Mouse (Mus musculus) kidney, adult 2 months (tissue): Measurements from ENCODE around the gene Rbfox3. TPM values are rescaled to one million over a fixed set of nuclear protein-coding genes. Genes with fewer than 3 reads are reported as not detected.

Experiments used
- DNase-seq: peaks from one replicate; pipeline ENCODE4 v3.0.0; 2021
- H3K27ac ChIP-seq: fragments of 200-500 bp; 2 replicates; pipeline ENCODE4 v1.5.1; 2012; ENCODE audit warnings: low read depth, low read length, control low read depth, inconsistent platforms; ENCODE audit not compliant: insufficient read depth
- H3K27me3 ChIP-seq: fragments of 200-500 bp; replicated peaks from 2 replicates; pipeline ENCODE4 v1.6.1; 2012; ENCODE audit warnings: mild to moderate bottlenecking, moderate library complexity, low read length, inconsistent platforms; ENCODE audit not compliant: control insufficient read depth, insufficient read depth
- H3K36me3 ChIP-seq: fragments of 200-500 bp; 2 replicates; pipeline ENCODE4 v1.6.1; 2012; ENCODE audit warnings: mild to moderate bottlenecking, moderate library complexity, low read length, inconsistent platforms; ENCODE audit not compliant: control insufficient read depth, insufficient read depth
- H3K4me1 ChIP-seq: fragments of 200-500 bp; 2 replicates; pipeline ENCODE4 v1.6.1; 2011; ENCODE audit warnings: low read length; ENCODE audit not compliant: control insufficient read depth, insufficient read depth
- H3K4me3 ChIP-seq: fragments of 200-500 bp; 2 replicates; pipeline ENCODE4 v1.5.1; 2011; ENCODE audit warnings: mild to moderate bottlenecking, low read depth, low read length, control low read depth; ENCODE audit not compliant: insufficient read depth
- CTCF ChIP-seq: fragments of 200-500 bp; conservative IDR thresholded peaks from 2 replicates; pipeline ENCODE4 v1.5.1; 2011; ENCODE audit warnings: low read depth, mild to moderate bottlenecking, control low read depth, low read length, moderate library complexity, mixed read lengths; ENCODE audit not compliant: insufficient read depth, insufficient read length
- POLR2A ChIP-seq: fragments of 200-500 bp; IDR thresholded peaks from one replicate; pipeline ENCODE4 v1.6.1; 2011; ENCODE audit warnings: low read depth, low read length, control low read depth
- WGBS: fragments of 180-500 bp; shearing (Covaris S2); methylation state at CpG from one replicate; pipeline ENCODE4 v1.1.7; 2018; 5-methylcytosine and 5-hydroxymethylcytosine counted together
- polyA plus RNA-seq: library from polyadenylated mRNA; depleted of rRNA; stranded (reverse); fragments of >200 nt; gene quantifications from 2 replicates; pipeline ENCODE4 v1.2.3, GENCODE M21; 2012

Rbfox3 gene
- polyA plus RNA-seq, 1 experiment = 0.27 TPM

DNA sequence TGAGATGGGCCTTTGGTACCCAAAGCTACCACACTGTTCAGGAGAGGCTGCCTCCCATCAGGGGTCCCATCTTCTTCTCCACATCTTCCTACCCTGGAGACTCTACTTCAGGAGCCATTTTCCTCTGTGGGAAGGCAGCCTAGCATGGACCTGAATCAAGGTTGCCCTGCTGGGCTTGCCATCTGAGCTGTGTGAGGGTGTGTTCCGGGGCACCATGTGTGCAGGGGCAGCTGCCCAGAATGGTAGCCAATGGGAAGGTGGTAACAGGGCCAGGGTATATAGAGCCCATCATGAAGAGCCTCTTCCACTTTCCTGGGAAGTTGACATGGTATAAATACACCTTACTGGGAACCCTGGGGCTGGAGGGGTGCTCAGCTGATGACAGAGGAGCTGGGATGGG is 281.7 kb downstream of the Rbfox3 start:
- DNase-seq = no peak
- no peak overlapping the region for H3K4me3 ChIP-seq
- H3K27me3 ChIP-seq = no peaks in the 10 kb centered on the region
- 84% methylated on average over 1 of the region's 1 CpGs for WGBS
- TF ChIP-seq POLR2A = no peak
- no peak for TF ChIP-seq CTCF
- no peaks in the 10 kb centered on the region for H3K4me1 ChIP-seq
- H3K27ac ChIP-seq = no peak overlapping the region
- H3K36me3 ChIP-seq = no peaks in the 10 kb centered on the region

- WGBS = 37% methylated on average over 5 of the region's 5 CpGs
- DNase-seq = no peak
- Histone ChIP-seq H3K27ac (no peak overlapping the region), H3K36me3 (no peaks in the 10 kb centered on the region), H3K27me3 (no peaks in the 10 kb centered on the region), H3K4me3 (no peak overlapping the region), H3K4me1 (no peaks in the 10 kb centered on the region)
- TF ChIP-seq POLR2A (no peak), CTCF (no peak)
Observed at GRCm38 (mm10) chr11:118627541-118627940, 283.9 kb downstream of the Rbfox3 start.

DNA sequence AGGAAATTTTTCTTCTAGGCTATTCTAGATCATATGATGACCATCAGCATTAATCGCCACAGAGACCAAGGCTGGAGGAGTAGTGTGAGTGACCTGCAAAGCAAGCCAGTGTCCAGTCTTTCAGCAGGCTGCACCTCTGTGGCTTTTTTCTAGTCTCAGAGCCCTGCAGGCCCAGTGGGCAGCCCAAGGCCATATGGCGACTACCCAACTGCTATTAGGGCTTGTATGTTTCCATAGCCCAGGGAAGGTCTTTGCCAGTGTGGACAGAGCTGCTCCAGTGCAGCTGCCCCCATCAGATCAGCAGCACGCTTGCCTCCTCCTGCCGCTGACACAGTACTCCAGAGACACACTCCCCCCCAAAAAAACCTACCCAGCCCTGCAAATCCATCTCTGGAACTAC is 290.5 kb downstream of the Rbfox3 start:
- no peak for DNase-seq
- H3K4me1 ChIP-seq = no peaks in the 10 kb centered on the region

DNA sequence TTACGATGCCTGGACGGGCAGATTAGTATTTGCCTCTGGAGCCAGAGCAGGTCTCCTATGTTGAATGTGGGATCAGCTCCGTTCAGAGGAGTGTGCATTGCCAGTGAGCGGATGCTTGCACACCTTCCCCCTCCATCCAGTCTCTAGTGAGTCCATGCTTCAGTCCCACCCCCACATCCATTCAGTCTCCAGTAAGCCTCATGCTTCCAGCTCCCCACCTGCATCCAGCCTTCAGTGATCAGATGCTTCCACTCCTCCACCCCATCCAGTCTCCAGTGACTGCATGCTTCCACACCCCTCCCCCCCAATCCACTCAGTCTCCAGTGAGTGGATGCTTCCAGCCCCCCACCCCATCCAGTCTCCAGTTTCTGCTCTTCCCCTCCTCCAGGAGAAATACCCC is 297.3 kb downstream of the Rbfox3 start:
- DNase-seq = no peak
- TF ChIP-seq CTCF (no peak), POLR2A (no peak)
- Histone ChIP-seq H3K4me1 (no peaks in the 10 kb centered on the region), H3K27ac (no peak overlapping the region), H3K4me3 (no peak overlapping the region), H3K36me3 (no peaks in the 10 kb centered on the region), H3K27me3 (no peaks in the 10 kb centered on the region)
- WGBS = 85% methylated on average over 4 of the region's 4 CpGs

More for the DNA sequence above, 290.5 kb downstream of the Rbfox3 start:
- H3K36me3 ChIP-seq = no peaks in the 10 kb centered on the region
- H3K27ac ChIP-seq = no peak overlapping the region
- no peaks in the 10 kb centered on the region for H3K27me3 ChIP-seq
- WGBS = 73% methylated on average over 4 of the region's 4 CpGs
- TF ChIP-seq CTCF = no peak
- no peak for TF ChIP-seq POLR2A
- no peak overlapping the region for H3K4me3 ChIP-seq

- no peak overlapping the region for H3K4me3 ChIP-seq
- DNase-seq = no peak
- 3% methylated on average over 14 of the region's 14 CpGs for WGBS
- H3K36me3 ChIP-seq = no peaks in the 10 kb centered on the region
- no peaks in the 10 kb centered on the region for H3K27me3 ChIP-seq
- no peak for TF ChIP-seq POLR2A
- no peak for TF ChIP-seq CTCF
- no peak overlapping the region for H3K27ac ChIP-seq
- no peaks in the 10 kb centered on the region for H3K4me1 ChIP-seq
Observed at GRCm38 (mm10) chr11:118610128-118610527, 301.3 kb downstream of the Rbfox3 start.

GRCm38 (mm10) chr11:118609236-118610000 is 302.0 kb downstream of the Rbfox3 start:
- no peaks in the 10 kb centered on the region for H3K4me1 ChIP-seq
- DNase-seq = no peak
- no peak overlapping the region for H3K4me3 ChIP-seq
- TF ChIP-seq POLR2A (no peak), CTCF (no peak)
- H3K36me3 ChIP-seq = no peaks in the 10 kb centered on the region
- WGBS = 10% methylated on average over 17 of the region's 17 CpGs
- H3K27ac ChIP-seq = no peak overlapping the region
- H3K27me3 ChIP-seq = no peaks in the 10 kb centered on the region

DNA sequence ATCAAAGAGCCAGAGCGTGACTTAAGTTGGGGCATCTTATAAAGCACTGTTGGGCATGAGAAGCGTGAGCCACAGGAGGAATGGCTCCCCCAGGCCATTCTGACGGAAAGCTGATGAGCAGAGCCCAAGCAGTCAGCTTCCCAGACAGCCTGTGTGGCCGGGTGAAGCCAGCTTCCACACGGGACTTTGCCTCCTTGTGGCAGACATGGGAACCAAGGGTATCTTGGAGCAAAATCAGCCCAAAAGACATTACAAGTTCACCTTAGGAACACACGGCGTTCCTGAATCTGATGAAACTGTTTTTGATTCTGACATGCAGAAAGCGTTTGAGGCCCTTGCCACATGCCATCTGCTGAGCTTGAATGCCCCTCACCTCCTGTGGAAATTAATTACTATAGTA is 303.5 kb downstream of the Rbfox3 start:
- Histone ChIP-seq H3K27ac (no peak overlapping the region), H3K4me1 (no peaks in the 10 kb centered on the region), H3K36me3 (no peaks in the 10 kb centered on the region), H3K27me3 (no peaks in the 10 kb centered on the region), H3K4me3 (no peak overlapping the region)
- no peak for TF ChIP-seq POLR2A
- TF ChIP-seq CTCF = no peak
- no peak for DNase-seq
- whole genome bisulfite sequencing = 52% methylated on average over 8 of the region's 8 CpGs
